Mouse (Mus musculus): ENCODE data around the gene Cep97. TPM values are rescaled to one million over a fixed set of nuclear protein-coding genes. Genes with fewer than 3 reads are reported as not detected.

The Cep97 gene
- polyA plus RNA-seq, 1 experiment = 0.25 TPM

- Histone ChIP-seq H3K27ac (ENCODE audit: insufficient read depth, low read depth, low read length) (no peak overlapping the region), H3K4me3 (ENCODE audit: low read depth, low read length) (no peak overlapping the region), H3K36me3 (ENCODE audit: control insufficient read depth, insufficient read depth, low read length) (no peaks in the 10 kb centered on the region), H3K4me1 (ENCODE audit: control insufficient read depth, insufficient read depth, insufficient read length, low read length) (0 out of 2 replicates have a peak, but pooled peaks cover 2% of the 10 kb centered on the region), H3K27me3 (ENCODE audit: control insufficient read depth, insufficient read depth, low read length) (no peaks in the 10 kb centered on the region)
- TF ChIP-seq POLR2A (IDR thresholded peaks at IDR 0.05; ENCODE audit: low read depth, low read length) = no peak
- TF ChIP-seq CTCF (IDR thresholded peaks at IDR 0.05; ENCODE audit: extremely low read depth, insufficient read length, insufficient replicate concordance, low read depth, low read length) = no peak
- 89% methylated on average over 4 of the region's 4 CpGs for WGBS
Measured at GRCm38 (mm10) chr16:55940781-55941180, 6.1 kb upstream of the Cep97 start.

- TF ChIP-seq CTCF (IDR thresholded peaks at IDR 0.05; ENCODE audit: extremely low read depth, insufficient read length, insufficient replicate concordance, low read depth, low read length) (no peak), POLR2A (IDR thresholded peaks at IDR 0.05; ENCODE audit: low read depth, low read length) (no peak)
- H3K4me3 ChIP-seq (ENCODE audit: low read depth, low read length) = no peak overlapping the region
- no peak overlapping the region for H3K27ac ChIP-seq (ENCODE audit: insufficient read depth, low read depth, low read length)
- 0 out of 2 replicates have a peak, but pooled peaks cover 2% of the 10 kb centered on the region for H3K4me1 ChIP-seq (ENCODE audit: control insufficient read depth, insufficient read depth, insufficient read length, low read length)
- WGBS = 59% methylated on average over 6 of the region's 6 CpGs
- no peaks in the 10 kb centered on the region for H3K27me3 ChIP-seq (ENCODE audit: control insufficient read depth, insufficient read depth, low read length)
- H3K36me3 ChIP-seq (ENCODE audit: control insufficient read depth, insufficient read depth, low read length) = no peaks in the 10 kb centered on the region
Measured at GRCm38 (mm10) chr16:55939703-55940102, 5.0 kb upstream of the Cep97 start.

GRCm38 (mm10) chr16:55938761-55939160 lies 4.1 kb upstream of the Cep97 start:
- TF ChIP-seq POLR2A (IDR thresholded peaks at IDR 0.05; ENCODE audit: low read depth, low read length) (no peak), CTCF (IDR thresholded peaks at IDR 0.05; ENCODE audit: extremely low read depth, insufficient read length, insufficient replicate concordance, low read depth, low read length) (no peak)
- Histone ChIP-seq H3K36me3 (ENCODE audit: control insufficient read depth, insufficient read depth, low read length) (no peaks in the 10 kb centered on the region), H3K27ac (ENCODE audit: insufficient read depth, low read depth, low read length) (no peak overlapping the region), H3K4me1 (ENCODE audit: control insufficient read depth, insufficient read depth, insufficient read length, low read length) (0 out of 2 replicates have a peak, but pooled peaks cover 2% of the 10 kb centered on the region), H3K27me3 (ENCODE audit: control insufficient read depth, insufficient read depth, low read length) (no peaks in the 10 kb centered on the region), H3K4me3 (ENCODE audit: low read depth, low read length) (no peak overlapping the region)
- WGBS = 73% methylated on average over 4 of the region's 4 CpGs

GRCm38 (mm10) chr16:55933681-55934343 lies 843 bp downstream of the Cep97 start:
- no peak; the same call in 1 of the 2 replicates for TF ChIP-seq CTCF (IDR thresholded peaks at IDR 0.05; ENCODE audit: extremely low read depth, insufficient read length, insufficient replicate concordance, low read depth, low read length)
- TF ChIP-seq POLR2A (IDR thresholded peaks at IDR 0.05; ENCODE audit: low read depth, low read length) = no peak
- under 1% methylated on average over 32 of the region's 32 CpGs for WGBS
- Histone ChIP-seq H3K27ac (ENCODE audit: insufficient read depth, low read depth, low read length) (no peak overlapping the region), H3K36me3 (ENCODE audit: control insufficient read depth, insufficient read depth, low read length) (no peaks in the 10 kb centered on the region), H3K27me3 (ENCODE audit: control insufficient read depth, insufficient read depth, low read length) (no peaks in the 10 kb centered on the region), H3K4me3 (ENCODE audit: low read depth, low read length) (peak overlapping the region; percentile 83), H3K4me1 (ENCODE audit: control insufficient read depth, insufficient read depth, insufficient read length, low read length) (no peaks in the 10 kb centered on the region)

- H3K36me3 ChIP-seq (ENCODE audit: control insufficient read depth, insufficient read depth, low read length) = no peaks in the 10 kb centered on the region
- 76% methylated on average over 4 of the region's 4 CpGs for WGBS
- no peak overlapping the region for H3K4me3 ChIP-seq (ENCODE audit: low read depth, low read length)
- no peak overlapping the region for H3K27ac ChIP-seq (ENCODE audit: insufficient read depth, low read depth, low read length)
- no peaks in the 10 kb centered on the region for H3K27me3 ChIP-seq (ENCODE audit: control insufficient read depth, insufficient read depth, low read length)
- no peaks in the 10 kb centered on the region for H3K4me1 ChIP-seq (ENCODE audit: control insufficient read depth, insufficient read depth, insufficient read length, low read length)
- TF ChIP-seq CTCF (IDR thresholded peaks at IDR 0.05; ENCODE audit: extremely low read depth, insufficient read length, insufficient replicate concordance, low read depth, low read length) = no peak
- TF ChIP-seq POLR2A (IDR thresholded peaks at IDR 0.05; ENCODE audit: low read depth, low read length) = no peak
Measured at GRCm38 (mm10) chr16:55924010-55924409, 10.6 kb downstream of the Cep97 start.

GRCm38 (mm10) chr16:55922079-55922478 lies 12.6 kb downstream of the Cep97 start:
- no peak overlapping the region for H3K4me3 ChIP-seq (ENCODE audit: low read depth, low read length)
- TF ChIP-seq CTCF (IDR thresholded peaks at IDR 0.05; ENCODE audit: extremely low read depth, insufficient read length, insufficient replicate concordance, low read depth, low read length) (no peak), POLR2A (IDR thresholded peaks at IDR 0.05; ENCODE audit: low read depth, low read length) (no peak)
- no peak overlapping the region for H3K27ac ChIP-seq (ENCODE audit: insufficient read depth, low read depth, low read length)
- no peaks in the 10 kb centered on the region for H3K27me3 ChIP-seq (ENCODE audit: control insufficient read depth, insufficient read depth, low read length)
- no peaks in the 10 kb centered on the region for H3K36me3 ChIP-seq (ENCODE audit: control insufficient read depth, insufficient read depth, low read length)
- 91% methylated on average over 10 of the region's 10 CpGs for WGBS
- H3K4me1 ChIP-seq (ENCODE audit: control insufficient read depth, insufficient read depth, insufficient read length, low read length) = no peaks in the 10 kb centered on the region

GRCm38 (mm10) chr16:55914716-55915115 lies 19.9 kb downstream of the Cep97 start:
- Histone ChIP-seq H3K4me1 (ENCODE audit: control insufficient read depth, insufficient read depth, insufficient read length, low read length) (0 out of 2 replicates have a peak, but pooled peaks cover 2% of the 10 kb centered on the region), H3K27ac (ENCODE audit: insufficient read depth, low read depth, low read length) (no peak overlapping the region), H3K4me3 (ENCODE audit: low read depth, low read length) (no peak overlapping the region), H3K27me3 (ENCODE audit: control insufficient read depth, insufficient read depth, low read length) (no peaks in the 10 kb centered on the region), H3K36me3 (ENCODE audit: control insufficient read depth, insufficient read depth, low read length) (no peaks in the 10 kb centered on the region)
- no peak for TF ChIP-seq POLR2A (IDR thresholded peaks at IDR 0.05; ENCODE audit: low read depth, low read length)
- TF ChIP-seq CTCF (IDR thresholded peaks at IDR 0.05; ENCODE audit: extremely low read depth, insufficient read length, insufficient replicate concordance, low read depth, low read length) = no peak
- 96% methylated on average over 7 of the region's 7 CpGs for WGBS

All from small intestine, adult 2 months (tissue).